Mouse (Mus musculus): ENCODE measurements around the gene Nampt. TPM values are rescaled to one million over a fixed set of nuclear protein-coding genes. Genes with fewer than 3 reads are reported as not detected.
A peak's percentile ranks its signal among the peaks of the same experiment; 100 is the strongest.

Nampt gene
- total RNA-seq (2015) (45.6 and 60.0 TPM in 2 replicates), total RNA-seq (2017) (46.5 and 57.5 TPM in 2 replicates)

- ATAC-seq (ENCODE audit: poor library complexity, severe bottlenecking), result no peak
Measured at GRCm38 (mm10) chr12:32819416-32819815, at the start of gene Nampt. TSS of gene Nampt (plus strand) at chr12:32819545.

GRCm38 (mm10) chr12:32770766-32771165, 48.6 kb upstream of the Nampt start:
- ATAC-seq (ENCODE audit: poor library complexity, severe bottlenecking), result no peak

GRCm38 (mm10) chr12:32774592-32774991, 44.8 kb upstream of the Nampt start:
- ATAC-seq (ENCODE audit: poor library complexity, severe bottlenecking), result no peak

- ATAC-seq (ENCODE audit: poor library complexity, severe bottlenecking), result no peak
Measured at GRCm38 (mm10) chr12:32789092-32789491, 30.3 kb upstream of the Nampt start.

GRCm38 (mm10) chr12:32795765-32796471, 23.4 kb upstream of the Nampt start:
- peak; percentile 93 for ATAC-seq (ENCODE audit: poor library complexity, severe bottlenecking)

- no peak for ATAC-seq (ENCODE audit: poor library complexity, severe bottlenecking)
Measured at GRCm38 (mm10) chr12:32797438-32797837, 21.9 kb upstream of the Nampt start.

GRCm38 (mm10) chr12:32801078-32801477, 18.3 kb upstream of the Nampt start:
- ATAC-seq (ENCODE audit: poor library complexity, severe bottlenecking), result no peak

GRCm38 (mm10) chr12:32805559-32805958, 13.8 kb upstream of the Nampt start:
- no peak for ATAC-seq (ENCODE audit: poor library complexity, severe bottlenecking)

GRCm38 (mm10) chr12:32819823-32820605, 669 bp downstream of the Nampt start:
- peak; percentile 89 for ATAC-seq (ENCODE audit: poor library complexity, severe bottlenecking)

- peak; percentile 38 for ATAC-seq (ENCODE audit: poor library complexity, severe bottlenecking)
Measured at GRCm38 (mm10) chr12:32820688-32821503, 1.6 kb downstream of the Nampt start.

- ATAC-seq (ENCODE audit: poor library complexity, severe bottlenecking), result no peak
Measured at GRCm38 (mm10) chr12:32821504-32822011, 2.2 kb downstream of the Nampt start.

GRCm38 (mm10) chr12:32822066-32822465, 2.7 kb downstream of the Nampt start:
- ATAC-seq (ENCODE audit: poor library complexity, severe bottlenecking), result no peak

GRCm38 (mm10) chr12:32824586-32824985, 5.2 kb downstream of the Nampt start:
- no peak for ATAC-seq (ENCODE audit: poor library complexity, severe bottlenecking)

- ATAC-seq (ENCODE audit: poor library complexity, severe bottlenecking), result peak; percentile 91
Measured at GRCm38 (mm10) chr12:32826971-32827370, 7.6 kb downstream of the Nampt start.

- peak; percentile 64; the same call in 1 of the 2 replicates for ATAC-seq (ENCODE audit: poor library complexity, severe bottlenecking)
Measured at GRCm38 (mm10) chr12:32828137-32828760, 8.9 kb downstream of the Nampt start.

- no peak for ATAC-seq (ENCODE audit: poor library complexity, severe bottlenecking)
Measured at GRCm38 (mm10) chr12:32829321-32830090, 10.2 kb downstream of the Nampt start.

- ATAC-seq (ENCODE audit: poor library complexity, severe bottlenecking), result no peak
Measured at GRCm38 (mm10) chr12:32832076-32832475, 12.7 kb downstream of the Nampt start.

- ATAC-seq (ENCODE audit: poor library complexity, severe bottlenecking), result no peak
Measured at GRCm38 (mm10) chr12:32834781-32835180, 15.4 kb downstream of the Nampt start.

- no peak for ATAC-seq (ENCODE audit: poor library complexity, severe bottlenecking)
Measured at GRCm38 (mm10) chr12:32835235-32835634, 15.9 kb downstream of the Nampt start.

- ATAC-seq (ENCODE audit: poor library complexity, severe bottlenecking), result no peak
Measured at GRCm38 (mm10) chr12:32838406-32838805, 19.1 kb downstream of the Nampt start.

Measured in megakaryocyte, adult 5-6 weeks (primary cell).